Mouse (Mus musculus): Measurements from ENCODE around the gene Olfr630. TPM values are rescaled to one million over a fixed set of nuclear protein-coding genes. Genes with fewer than 3 reads are reported as not detected.
"Not testable (repeated sequence)": the region's sequence is repeated elsewhere in the genome, so short reads cannot be mapped to it uniquely, and the experiment has no call there.

The Olfr630 gene
- polyA plus RNA-seq, 1 experiment from 2014 or later, result not detected

DNA sequence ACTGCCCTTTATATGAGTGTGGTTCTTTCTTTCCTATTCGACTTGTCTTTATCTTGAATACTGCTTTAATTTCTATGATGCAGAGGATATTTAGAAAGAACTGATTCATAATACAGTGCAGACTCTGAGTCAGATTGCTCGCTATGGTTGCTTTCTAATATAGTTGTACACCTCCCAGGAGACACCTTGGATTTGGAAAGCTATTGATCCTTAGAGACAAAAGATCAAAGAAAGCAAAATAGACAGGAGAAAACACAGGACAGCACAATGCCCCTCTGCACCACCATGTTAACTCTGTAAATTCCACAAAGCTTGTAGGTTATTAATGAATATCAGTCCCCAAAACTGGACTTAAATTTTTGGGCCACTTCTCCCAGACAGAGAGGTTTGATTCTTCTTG, 12.3 kb downstream of the Olfr630 start, which contains the start of gene Olfr629:
Gene Olfr629, minus strand, starts transcription at position 101 of the 400 bp plus-strand sequence.
- Histone ChIP-seq H3K9me3 (replicated peaks; ENCODE audit: control insufficient read depth, low read length) (no peaks in the 10 kb centered on the region), H3K9ac (ENCODE audit: low read length) (no peak within 1 kb of the TSS), H3K4me1 (ENCODE audit: control insufficient read depth, insufficient read depth, low read length) (no peaks in the 10 kb centered on the region), H3K27ac (ENCODE audit: low read length) (no peak within 1 kb of the TSS), H3K4me2 (ENCODE audit: low read depth, low read length) (no peak within 1 kb of the TSS), H3K27me3 (ENCODE audit: control insufficient read depth, insufficient read depth, low read length) (no peaks in the 10 kb centered on the region), H3K36me3 (ENCODE audit: control insufficient read depth, insufficient read depth, low read length) (no peaks in the 10 kb centered on the region), H3K4me3 (replicated peaks; ENCODE audit: low read length) (no peak within 1 kb of the TSS)
- ATAC-seq (ENCODE audit: insufficient read depth, low FRiP score), result no peak
- 75% methylated on average over 2 of the region's 2 CpGs for WGBS

GRCm38 (mm10) chr7:103730074-103730473, 27.1 kb downstream of the Olfr630 start, which contains the start of gene Olfr628:
Gene Olfr628 (plus strand): TSS chr7:103730374.
- 85% methylated on average over 1 of the region's 1 CpGs for whole genome bisulfite sequencing
- no peaks in the 10 kb centered on the region for H3K4me1 ChIP-seq (ENCODE audit: control insufficient read depth, insufficient read depth, low read length)
- ATAC-seq (ENCODE audit: insufficient read depth, low FRiP score), result no peak

DNA sequence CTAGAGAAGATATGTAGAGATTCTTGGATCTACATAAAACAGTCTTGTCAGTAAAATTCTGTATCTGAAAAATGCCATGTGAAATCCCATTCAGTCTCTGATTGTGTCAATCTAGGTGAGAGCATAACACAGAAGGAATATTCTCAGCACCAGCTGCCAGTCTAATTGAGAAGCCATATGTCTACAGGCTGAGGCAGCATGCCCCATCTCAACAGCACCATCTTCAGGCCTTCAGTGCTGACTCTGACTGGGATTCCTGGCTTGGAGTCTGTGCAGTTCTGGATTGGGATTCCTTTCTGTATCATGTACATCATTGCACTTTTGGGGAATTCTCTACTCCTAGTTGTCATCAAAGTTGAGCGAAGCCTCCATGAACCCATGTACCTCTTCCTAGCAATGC, 40.7 kb downstream of the Olfr630 start:
- H3K9me3 ChIP-seq (replicated peaks; ENCODE audit: control insufficient read depth, low read length); H3K4me2 ChIP-seq (ENCODE audit: low read depth, low read length); H3K27me3 ChIP-seq (ENCODE audit: control insufficient read depth, insufficient read depth, low read length); H3K36me3 ChIP-seq (ENCODE audit: control insufficient read depth, insufficient read depth, low read length); H3K9ac ChIP-seq (ENCODE audit: low read length); H3K4me3 ChIP-seq (replicated peaks; ENCODE audit: low read length); ATAC-seq (ENCODE audit: insufficient read depth, low FRiP score); H3K4me1 ChIP-seq (ENCODE audit: control insufficient read depth, insufficient read depth, low read length); H3K27ac ChIP-seq (ENCODE audit: low read length): not testable (repeated sequence)
- 93% methylated on average over 1 of the region's 1 CpGs for WGBS

More at GRCm38 (mm10) chr7:103730074-103730473, 27.1 kb downstream of the Olfr630 start, which contains the start of gene Olfr628:
- Histone ChIP-seq H3K36me3 (ENCODE audit: control insufficient read depth, insufficient read depth, low read length) (no peaks in the 10 kb centered on the region), H3K4me2 (ENCODE audit: low read depth, low read length) (no peak within 1 kb of the TSS), H3K27me3 (ENCODE audit: control insufficient read depth, insufficient read depth, low read length) (no peaks in the 10 kb centered on the region), H3K9ac (ENCODE audit: low read length) (no peak within 1 kb of the TSS), H3K4me3 (replicated peaks; ENCODE audit: low read length) (no peak within 1 kb of the TSS), H3K27ac (ENCODE audit: low read length) (no peak within 1 kb of the TSS), H3K9me3 (replicated peaks; ENCODE audit: control insufficient read depth, low read length) (no peaks in the 10 kb centered on the region)

DNA sequence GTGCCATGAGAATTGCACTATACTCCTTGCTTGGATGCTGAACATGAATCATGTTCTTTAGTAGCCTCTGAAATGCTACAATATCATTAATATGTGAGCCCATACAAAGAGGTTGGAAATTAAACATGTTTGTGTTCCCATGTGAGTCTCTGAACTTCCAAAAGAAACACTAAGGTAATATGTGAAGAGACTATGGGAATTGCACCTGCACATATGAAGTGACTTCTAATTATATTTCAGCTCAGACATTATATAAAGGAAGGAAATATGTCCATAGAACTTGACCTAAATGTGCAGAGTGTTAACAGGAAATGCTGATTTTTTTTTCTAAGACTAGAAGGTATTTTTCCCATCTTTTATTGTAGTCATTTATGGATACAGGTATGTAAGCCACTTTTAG, 42.8 kb downstream of the Olfr630 start, which contains the start of gene Olfr243:
Gene Olfr243, plus strand, starts transcription at position 301 of the 400 bp plus-strand sequence.
- Histone ChIP-seq H3K4me3 (replicated peaks; ENCODE audit: low read length) (no peak within 1 kb of the TSS), H3K9ac (ENCODE audit: low read length) (no peak within 1 kb of the TSS), H3K4me1 (ENCODE audit: control insufficient read depth, insufficient read depth, low read length) (no peaks in the 10 kb centered on the region), H3K27me3 (ENCODE audit: control insufficient read depth, insufficient read depth, low read length) (no peaks in the 10 kb centered on the region), H3K4me2 (ENCODE audit: low read depth, low read length) (no peak within 1 kb of the TSS), H3K36me3 (ENCODE audit: control insufficient read depth, insufficient read depth, low read length) (no peaks in the 10 kb centered on the region), H3K9me3 (replicated peaks; ENCODE audit: control insufficient read depth, low read length) (no peaks in the 10 kb centered on the region), H3K27ac (ENCODE audit: low read length) (no peak within 1 kb of the TSS)
- no peak for ATAC-seq (ENCODE audit: insufficient read depth, low FRiP score)

GRCm38 (mm10) chr7:103712024-103712423, 45.1 kb downstream of the Olfr630 start:
- Histone ChIP-seq H3K4me3 (replicated peaks; ENCODE audit: low read length) (no peak overlapping the region), H3K4me2 (ENCODE audit: low read depth, low read length) (no peak overlapping the region), H3K27me3 (ENCODE audit: control insufficient read depth, insufficient read depth, low read length) (no peaks in the 10 kb centered on the region), H3K27ac (ENCODE audit: low read length) (no peak overlapping the region), H3K9ac (ENCODE audit: low read length) (no peak overlapping the region), H3K9me3 (replicated peaks; ENCODE audit: control insufficient read depth, low read length) (no peaks in the 10 kb centered on the region), H3K4me1 (ENCODE audit: control insufficient read depth, insufficient read depth, low read length) (no peaks in the 10 kb centered on the region), H3K36me3 (ENCODE audit: control insufficient read depth, insufficient read depth, low read length) (no peaks in the 10 kb centered on the region)
- 27% methylated on average over 2 of the region's 2 CpGs for WGBS
- ATAC-seq (ENCODE audit: insufficient read depth, low FRiP score), result no peak

Other genes with a start within 250 kb of the Olfr630 start
- gene Olfr610, start 245.2 kb downstream of the Olfr630 start, polyA plus RNA-seq (2015; fragmentation: Nextera tagmentation; extraction: Ambion mirVana), result not detected in 2 replicates
- gene Olfr611, start 236.5 kb downstream of the Olfr630 start, polyA plus RNA-seq (2015; fragmentation: Nextera tagmentation; extraction: Ambion mirVana), result not detected in 2 replicates
- gene Olfr612, start 214.6 kb downstream of the Olfr630 start, polyA plus RNA-seq (2015; fragmentation: Nextera tagmentation; extraction: Ambion mirVana), result not detected in 2 replicates
- gene Olfr613, start 209.3 kb downstream of the Olfr630 start, polyA plus RNA-seq (2015; fragmentation: Nextera tagmentation; extraction: Ambion mirVana), result not detected in 2 replicates
- gene Olfr615, start 201.3 kb downstream of the Olfr630 start, polyA plus RNA-seq (2015; fragmentation: Nextera tagmentation; extraction: Ambion mirVana), result not detected in 2 replicates
- gene Olfr616, start 188.2 kb downstream of the Olfr630 start, polyA plus RNA-seq (2015; fragmentation: Nextera tagmentation; extraction: Ambion mirVana), result not detected in 2 replicates
- not detected in 2 replicates for gene Olfr617, start 184.3 kb downstream of the Olfr630 start, polyA plus RNA-seq (2015; fragmentation: Nextera tagmentation; extraction: Ambion mirVana)
- gene Olfr618, start 167.2 kb downstream of the Olfr630 start, polyA plus RNA-seq (2015; fragmentation: Nextera tagmentation; extraction: Ambion mirVana), result not detected in 2 replicates
- gene Olfr619, start 156.8 kb downstream of the Olfr630 start, polyA plus RNA-seq (2015; fragmentation: Nextera tagmentation; extraction: Ambion mirVana), result not detected in 2 replicates
- gene Olfr620, start 144.8 kb downstream of the Olfr630 start, polyA plus RNA-seq (2015; fragmentation: Nextera tagmentation; extraction: Ambion mirVana), result not detected in 2 replicates
- gene Olfr622, start 114.6 kb downstream of the Olfr630 start, polyA plus RNA-seq (2015; fragmentation: Nextera tagmentation; extraction: Ambion mirVana), result not detected in 2 replicates
- not detected in 2 replicates for gene Olfr623, start 93.6 kb downstream of the Olfr630 start, polyA plus RNA-seq (2015; fragmentation: Nextera tagmentation; extraction: Ambion mirVana)
- gene Olfr624, start 86.1 kb downstream of the Olfr630 start, polyA plus RNA-seq (2015; fragmentation: Nextera tagmentation; extraction: Ambion mirVana), result 0.04 and 0.05 TPM in 2 replicates
- not detected in 2 replicates for gene Olfr625-ps1, start 74.6 kb downstream of the Olfr630 start, polyA plus RNA-seq (2015; fragmentation: Nextera tagmentation; extraction: Ambion mirVana)
- not detected in 2 replicates for gene Olfr243, start 42.7 kb downstream of the Olfr630 start, polyA plus RNA-seq (2015; fragmentation: Nextera tagmentation; extraction: Ambion mirVana)
- not detected in 2 replicates for gene Olfr628, start 27.0 kb downstream of the Olfr630 start, polyA plus RNA-seq (2015; fragmentation: Nextera tagmentation; extraction: Ambion mirVana)
- gene Olfr629, start 12.4 kb downstream of the Olfr630 start, polyA plus RNA-seq (2015; fragmentation: Nextera tagmentation; extraction: Ambion mirVana), result not detected in 2 replicates
- not detected in 2 replicates for gene Olfr69, start 14.3 kb upstream of the Olfr630 start, polyA plus RNA-seq (2015; fragmentation: Nextera tagmentation; extraction: Ambion mirVana)
- gene Olfr68, start 22.4 kb upstream of the Olfr630 start, polyA plus RNA-seq (2015; fragmentation: Nextera tagmentation; extraction: Ambion mirVana), result not detected in 2 replicates
- gene Olfr67, start 34.5 kb upstream of the Olfr630 start, polyA plus RNA-seq (2015; fragmentation: Nextera tagmentation; extraction: Ambion mirVana), result not detected in 2 replicates
- gene Hbb-bt, start 56.7 kb upstream of the Olfr630 start, polyA plus RNA-seq (2015; fragmentation: Nextera tagmentation; extraction: Ambion mirVana), result 3,025 and 3,577 TPM in 2 replicates
- 8,981 and 9,755 TPM in 2 replicates for gene Hbb-bs, start 70.8 kb upstream of the Olfr630 start, polyA plus RNA-seq (2015; fragmentation: Nextera tagmentation; extraction: Ambion mirVana)
- not detected in 2 replicates for gene Hbb-bh2, start 83.2 kb upstream of the Olfr630 start, polyA plus RNA-seq (2015; fragmentation: Nextera tagmentation; extraction: Ambion mirVana)
- 0.95 and 1.4 TPM in 2 replicates for gene Hbb-bh1, start 85.8 kb upstream of the Olfr630 start, polyA plus RNA-seq (2015; fragmentation: Nextera tagmentation; extraction: Ambion mirVana)
- 35.5 and 42.6 TPM in 2 replicates for gene Hbb-y, start 95.9 kb upstream of the Olfr630 start, polyA plus RNA-seq (2015; fragmentation: Nextera tagmentation; extraction: Ambion mirVana)
- not detected in 2 replicates for gene Olfr66, start 128.9 kb upstream of the Olfr630 start, polyA plus RNA-seq (2015; fragmentation: Nextera tagmentation; extraction: Ambion mirVana)
- not detected in 2 replicates for gene Olfr64, start 137.2 kb upstream of the Olfr630 start, polyA plus RNA-seq (2015; fragmentation: Nextera tagmentation; extraction: Ambion mirVana)
- not detected in 2 replicates for gene Olfr65, start 146.2 kb upstream of the Olfr630 start, polyA plus RNA-seq (2015; fragmentation: Nextera tagmentation; extraction: Ambion mirVana)
- not detected in 2 replicates for gene Olfr631, start 171.5 kb upstream of the Olfr630 start, polyA plus RNA-seq (2015; fragmentation: Nextera tagmentation; extraction: Ambion mirVana)
- not detected in 2 replicates for gene Olfr632, start 177.0 kb upstream of the Olfr630 start, polyA plus RNA-seq (2015; fragmentation: Nextera tagmentation; extraction: Ambion mirVana)
- not detected in 2 replicates for gene Olfr633, start 187.1 kb upstream of the Olfr630 start, polyA plus RNA-seq (2015; fragmentation: Nextera tagmentation; extraction: Ambion mirVana)
- 0.01 TPM in 1 of 2 replicates, not detected in the other for gene Olfr635, start 213.8 kb upstream of the Olfr630 start, polyA plus RNA-seq (2015; fragmentation: Nextera tagmentation; extraction: Ambion mirVana)
- gene Olfr638, start 241.4 kb upstream of the Olfr630 start, polyA plus RNA-seq (2015; fragmentation: Nextera tagmentation; extraction: Ambion mirVana), result not detected in 2 replicates

All from stomach, embryonic 16.5 days (tissue).